Mouse (Mus musculus) CD4-positive, CD25-positive, alpha-beta regulatory T cell, adult 9 weeks (primary cell): ENCODE data around the gene Ptpn18. TPM values are rescaled to one million over a fixed set of nuclear protein-coding genes. Genes with fewer than 3 reads are reported as not detected.

ENCODE experiments used
- polyA plus RNA-seq: library from polyadenylated mRNA; unstranded; fragments of 100-300 nt; shearing (Covaris generic); gene quantifications from one replicate; pipeline ENCODE4 v1.2.1, GENCODE M21; 2017

Gene Ptpn18
- 225 TPM for polyA plus RNA-seq

GRCm38 (mm10) chr1:34459284-34460060 lies at the start of gene Ptpn18:
TSS of gene Ptpn18 (plus strand) at chr1:34459762.

GRCm38 (mm10) chr1:34439215-34439960 lies 20.2 kb upstream of the Ptpn18 start, which contains the start of the genes Ccdc115 and Imp4:
TSS of gene Ccdc115 (minus strand) at chr1:34439672.
TSS of gene Imp4 (plus strand) at chr1:34439851.

Other genes with a start within 250 kb of the Ptpn18 start
- 67.0 TPM for gene Ccdc115, start 20.1 kb upstream of the Ptpn18 start, polyA plus RNA-seq
- gene Imp4, start 19.9 kb upstream of the Ptpn18 start, polyA plus RNA-seq: 172 TPM
- gene Prss39, start 38.6 kb downstream of the Ptpn18 start, polyA plus RNA-seq: not detected
- not detected for gene Cfc1, start 75.9 kb downstream of the Ptpn18 start, polyA plus RNA-seq
- gene Prss40, start 101.2 kb downstream of the Ptpn18 start, polyA plus RNA-seq: not detected
- gene Amer3, start 119.9 kb downstream of the Ptpn18 start, polyA plus RNA-seq: not detected